Mouse (Mus musculus): ENCODE measurements around the gene Atg16l2. TPM values are rescaled to one million over a fixed set of nuclear protein-coding genes. Genes with fewer than 3 reads are reported as not detected.

Gene Atg16l2
- polyA plus RNA-seq, 1 experiment from 2014 or later = 21.6 TPM

DNA sequence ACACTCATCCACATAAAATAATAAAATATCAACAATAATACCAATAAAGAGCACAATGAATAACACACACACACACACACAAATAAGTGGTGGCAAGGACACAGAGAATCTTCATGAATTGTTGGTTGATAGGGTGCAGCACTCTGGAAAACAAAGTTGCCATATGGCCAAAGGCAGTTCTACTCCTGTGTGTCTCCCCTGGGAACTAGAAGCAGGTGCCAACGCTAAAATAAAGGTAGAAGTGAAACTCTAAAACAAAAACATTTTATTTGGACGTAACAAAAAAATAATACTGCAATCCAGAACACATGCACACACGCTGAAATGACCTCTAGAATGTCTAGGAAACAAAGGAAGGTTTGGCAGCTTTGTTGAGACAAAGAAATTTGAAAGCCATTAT, 69.3 kb downstream of the Atg16l2 start:
- H3K4me1 ChIP-seq = no peaks in the 10 kb centered on the region
- no peaks in the 10 kb centered on the region for H3K27me3 ChIP-seq (ENCODE audit: low read depth, poor library complexity, severe bottlenecking)
- DNase-seq (ENCODE audit: low spot score) = no peak
- H3K4me3 ChIP-seq = no peak overlapping the region
- H3K36me3 ChIP-seq = peaks cover 7% of the 10 kb centered on the region; the same call in 1 of the 2 replicates
- no peaks in the 10 kb centered on the region for H3K9me3 ChIP-seq (replicated peaks)
- WGBS = 83% methylated on average over 3 of the region's 3 CpGs
- no peak overlapping the region for H3K27ac ChIP-seq (replicated peaks)

GRCm38 (mm10) chr7:101231458-101231857, 70.6 kb downstream of the Atg16l2 start:
- H3K27me3 ChIP-seq (ENCODE audit: low read depth, poor library complexity, severe bottlenecking) = no peaks in the 10 kb centered on the region
- WGBS = 52% methylated on average over 2 of the region's 2 CpGs
- no peak for DNase-seq (ENCODE audit: low spot score)
- H3K36me3 ChIP-seq = peaks cover 7% of the 10 kb centered on the region; the same call in 1 of the 2 replicates
- no peak overlapping the region for H3K4me3 ChIP-seq
- H3K27ac ChIP-seq (replicated peaks) = no peak overlapping the region
- H3K9me3 ChIP-seq (replicated peaks) = no peaks in the 10 kb centered on the region
- no peaks in the 10 kb centered on the region for H3K4me1 ChIP-seq

GRCm38 (mm10) chr7:101229336-101229735, 72.7 kb downstream of the Atg16l2 start:
- Histone ChIP-seq H3K36me3 (no peaks in the 10 kb centered on the region), H3K4me3 (no peak overlapping the region), H3K4me1 (no peaks in the 10 kb centered on the region), H3K9me3 (replicated peaks) (no peaks in the 10 kb centered on the region), H3K27me3 (ENCODE audit: low read depth, poor library complexity, severe bottlenecking) (no peaks in the 10 kb centered on the region), H3K27ac (replicated peaks) (no peak overlapping the region)
- WGBS = 80% methylated on average over 1 of the region's 1 CpGs
- no peak for DNase-seq (ENCODE audit: low spot score)

DNA sequence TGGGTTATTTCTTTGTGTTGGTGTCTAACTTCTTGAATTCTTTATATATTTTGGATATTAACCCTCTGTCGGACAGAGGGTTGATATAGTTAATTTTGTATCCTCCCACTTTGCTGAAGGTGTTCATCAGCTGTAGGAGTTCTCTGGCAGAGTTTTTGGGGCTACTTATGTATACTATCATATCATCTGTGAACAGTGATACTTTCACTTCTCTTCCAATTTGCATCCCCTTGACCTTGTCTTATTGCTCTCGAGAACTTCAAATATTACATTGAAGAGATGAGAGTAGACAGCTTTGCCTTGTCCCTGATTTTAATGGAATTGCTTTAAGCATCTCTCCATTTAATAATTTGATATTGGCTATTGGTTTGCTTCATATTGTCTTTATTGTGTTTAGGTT, 78.5 kb downstream of the Atg16l2 start:
- Histone ChIP-seq H3K4me1 (no peaks in the 10 kb centered on the region), H3K4me3 (no peak overlapping the region), H3K27me3 (ENCODE audit: low read depth, poor library complexity, severe bottlenecking) (no peaks in the 10 kb centered on the region), H3K9me3 (replicated peaks) (no peaks in the 10 kb centered on the region), H3K27ac (replicated peaks) (no peak overlapping the region), H3K36me3 (no peaks in the 10 kb centered on the region)
- no peak for DNase-seq (ENCODE audit: low spot score)
- WGBS = 92% methylated on average over 2 of the region's 2 CpGs

DNA sequence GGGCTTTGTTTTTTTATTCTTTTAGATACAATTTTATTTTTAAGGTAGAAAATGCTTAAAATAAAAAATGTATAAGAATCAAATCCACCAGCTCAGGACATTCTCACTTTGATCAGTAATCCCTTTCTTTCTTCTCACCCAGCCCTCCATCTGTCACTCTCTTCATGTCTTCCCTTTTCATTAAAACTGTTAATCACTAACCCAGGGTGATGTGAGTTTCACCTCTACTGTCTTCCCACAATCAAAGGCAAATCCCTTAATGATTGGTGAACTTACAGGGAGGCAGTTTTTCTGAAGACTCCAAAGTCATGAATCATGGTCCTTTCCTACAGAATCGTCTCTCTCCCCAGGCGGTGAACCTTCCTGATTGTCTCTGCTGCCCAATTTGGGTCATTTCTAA, 85.3 kb downstream of the Atg16l2 start:
- DNase-seq (ENCODE audit: low spot score) = no peak
- Histone ChIP-seq H3K9me3 (replicated peaks) (no peaks in the 10 kb centered on the region), H3K27me3 (ENCODE audit: low read depth, poor library complexity, severe bottlenecking) (no peaks in the 10 kb centered on the region), H3K4me3 (no peak overlapping the region), H3K4me1 (no peaks in the 10 kb centered on the region), H3K27ac (replicated peaks) (no peak overlapping the region), H3K36me3 (peaks cover 11% of the 10 kb centered on the region)
- WGBS = 84% methylated on average over 2 of the region's 2 CpGs

DNA sequence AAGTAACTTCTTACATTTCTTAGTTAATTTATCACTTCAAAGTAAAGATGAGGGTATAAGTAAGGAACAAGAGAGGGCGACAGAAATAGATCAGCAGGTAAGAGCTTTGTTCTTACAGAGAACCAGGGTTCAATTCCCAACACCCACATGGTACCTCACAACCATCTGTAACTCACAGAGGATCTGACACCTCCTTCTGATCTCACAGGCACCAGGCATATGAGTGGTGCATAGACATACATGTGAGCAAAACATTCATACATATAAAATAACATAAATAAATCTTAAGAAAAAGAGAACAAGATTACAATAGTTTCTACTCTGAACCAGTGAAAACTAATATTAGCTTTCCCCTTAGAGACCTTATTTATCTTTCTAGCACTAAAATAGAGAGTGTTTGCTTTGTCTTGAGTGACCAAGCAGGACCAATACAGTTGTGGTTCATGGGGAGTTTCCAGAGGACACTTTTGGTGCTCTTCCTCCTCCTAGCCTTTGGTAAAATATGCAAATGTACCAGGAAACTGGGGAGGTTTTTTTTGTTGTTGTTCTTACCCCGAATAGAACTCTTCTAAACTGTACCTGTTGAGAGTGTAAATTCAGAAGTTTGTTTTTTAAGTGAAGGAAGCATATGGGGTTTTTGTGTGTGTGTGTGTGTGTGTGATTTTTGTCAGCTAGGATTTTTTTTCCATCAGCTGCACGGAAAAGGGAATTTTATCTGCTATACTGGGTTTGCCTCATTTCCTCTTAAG, 88.4 kb downstream of the Atg16l2 start:
- H3K4me3 ChIP-seq = no peak overlapping the region
- H3K27me3 ChIP-seq (ENCODE audit: low read depth, poor library complexity, severe bottlenecking) = no peaks in the 10 kb centered on the region
- peaks cover 21% of the 10 kb centered on the region for H3K36me3 ChIP-seq
- no peaks in the 10 kb centered on the region for H3K4me1 ChIP-seq
- no peaks in the 10 kb centered on the region for H3K9me3 ChIP-seq (replicated peaks)
- no peak for DNase-seq (ENCODE audit: low spot score)
- no peak overlapping the region for H3K27ac ChIP-seq (replicated peaks)
- 84% methylated on average over 3 of the region's 3 CpGs for WGBS

Other genes with a start within 250 kb of the Atg16l2 start
- gene Fchsd2, start 209.4 kb downstream of the Atg16l2 start, polyA plus RNA-seq (2016; fragmentation: Nextera tagmentation; extraction: Ambion mirVana) = 19.0 and 21.2 TPM in 2 replicates
- 5.0 and 7.3 TPM in 2 replicates for gene Stard10, start 14.8 kb upstream of the Atg16l2 start, polyA plus RNA-seq (2016; fragmentation: Nextera tagmentation; extraction: Ambion mirVana)
- gene Arap1, start 45.8 kb upstream of the Atg16l2 start, polyA plus RNA-seq (2016; fragmentation: Nextera tagmentation; extraction: Ambion mirVana) = 13.6 and 16.3 TPM in 2 replicates
- gene Gm45837, start 108.6 kb upstream of the Atg16l2 start, polyA plus RNA-seq (2016; fragmentation: Nextera tagmentation; extraction: Ambion mirVana) = 3.0 TPM in 1 of 2 replicates, not detected in the other
- gene Pde2a, start 119.4 kb upstream of the Atg16l2 start, polyA plus RNA-seq (2016; fragmentation: Nextera tagmentation; extraction: Ambion mirVana) = 11.9 and 13.4 TPM in 2 replicates